Mouse (Mus musculus) myocyte (in vitro differentiated cells): ENCODE results near the gene Rreb1. TPM values are rescaled to one million over a fixed set of nuclear protein-coding genes. Genes with fewer than 3 reads are reported as not detected.
"Not testable (repeated sequence)": the region's sequence is repeated elsewhere in the genome, so short reads cannot be mapped to it uniquely, and the experiment has no call there.

Source experiments
- H3K27me3 ChIP-seq: one replicate; pipeline ENCODE4 v1.6.1; 2011; ENCODE audit not compliant: control insufficient read depth, insufficient read depth, insufficient read length
- H3K36me3 ChIP-seq: one replicate; pipeline ENCODE4 v1.6.1; 2011; ENCODE audit not compliant: control insufficient read depth, insufficient read depth
- H3K4me2 ChIP-seq: one replicate; pipeline ENCODE4 v1.6.1; 2011; ENCODE audit warnings: low read depth, control low read depth
- H3K4me3 ChIP-seq: one replicate; pipeline ENCODE4 v1.5.1; 2011; ENCODE audit warnings: mild to moderate bottlenecking, control low read depth, moderate library complexity
- H3K79me2 ChIP-seq: one replicate; pipeline ENCODE4 v1.6.1; 2011; ENCODE audit not compliant: control insufficient read depth, insufficient read depth
- H3ac ChIP-seq: one replicate; pipeline ENCODE4 v1.6.1; 2011; ENCODE audit not compliant: control insufficient read depth, insufficient read length
- CEBPB ChIP-seq: IDR thresholded peaks from 2 replicates; pipeline ENCODE4 v1.6.1; 2011; ENCODE audit warnings: mild to moderate bottlenecking, moderate library complexity; ENCODE audit not compliant: poor library complexity, insufficient read depth, severe bottlenecking
- E2F4 ChIP-seq: IDR thresholded peaks from one replicate; pipeline ENCODE4 v1.6.1; 2011; ENCODE audit warnings: mild to moderate bottlenecking, control low read depth, moderate library complexity; ENCODE audit not compliant: insufficient read depth
- MAX ChIP-seq: IDR thresholded peaks from one replicate; pipeline ENCODE4 v1.6.1; 2011; ENCODE audit warnings: low read depth, mild to moderate bottlenecking, control low read depth
- MYOD1 ChIP-seq, 3 experiments: IDR thresholded peaks; one replicate each; pipeline ENCODE4 v1.6.1; 2011; ENCODE audit warnings: control low read depth in 2 of 3, low read depth in 2 of 3, mild to moderate bottlenecking in 2 of 3, moderate library complexity in 1 of 3; ENCODE audit not compliant: insufficient read length in 2 of 3, control insufficient read depth in 1 of 3
- MYOG ChIP-seq, 3 experiments: IDR thresholded peaks; one replicate each; pipeline ENCODE4 v1.6.1; 2011; ENCODE audit warnings: control low read depth in 2 of 3, low read depth in 2 of 3, mild to moderate bottlenecking in 2 of 3; ENCODE audit not compliant: insufficient read length in 2 of 3, control insufficient read depth in 1 of 3, insufficient read depth in 1 of 3
- POLR2A ChIP-seq: IDR thresholded peaks from one replicate; pipeline ENCODE4 v1.6.1; 2011; ENCODE audit warnings: low read depth, mild to moderate bottlenecking, control low read depth, moderate library complexity; ENCODE audit not compliant: insufficient read length
- POLR2AphosphoS2 ChIP-seq: IDR thresholded peaks from one replicate; pipeline ENCODE4 v1.6.1; 2011; ENCODE audit warnings: low read depth, control low read depth; ENCODE audit not compliant: insufficient read length
- REST ChIP-seq: IDR thresholded peaks from one replicate; pipeline ENCODE4 v1.6.1; 2011; ENCODE audit warnings: mild to moderate bottlenecking, control low read depth, moderate library complexity; ENCODE audit not compliant: insufficient read depth, insufficient read length
- SRF ChIP-seq: IDR thresholded peaks from one replicate; pipeline ENCODE4 v1.6.1; 2011; ENCODE audit warnings: low read depth; ENCODE audit not compliant: control insufficient read depth, insufficient read length
- TCF12 ChIP-seq: IDR thresholded peaks from one replicate; pipeline ENCODE4 v1.6.1; 2011; ENCODE audit warnings: mild to moderate bottlenecking, control low read depth; ENCODE audit not compliant: poor library complexity, insufficient read depth, severe bottlenecking
- TCF3 ChIP-seq: IDR thresholded peaks from one replicate; pipeline ENCODE4 v1.6.1; 2011; ENCODE audit warnings: low read depth, control low read depth; ENCODE audit not compliant: insufficient read length
- USF1 ChIP-seq: IDR thresholded peaks from one replicate; pipeline ENCODE4 v1.6.1; 2011; ENCODE audit warnings: low read depth, mild to moderate bottlenecking, control low read depth, moderate library complexity
- polyA plus RNA-seq: library from polyadenylated mRNA; unstranded; fragments of >200 nt; fragmentation: generic; extraction: Trizol; gene quantifications from one replicate; pipeline ENCODE4 v1.2.1, GENCODE M21; 2012; ENCODE audit warnings: missing spikeins

Rreb1 gene
- polyA plus RNA-seq, 1 experiment: 19.7 TPM

DNA sequence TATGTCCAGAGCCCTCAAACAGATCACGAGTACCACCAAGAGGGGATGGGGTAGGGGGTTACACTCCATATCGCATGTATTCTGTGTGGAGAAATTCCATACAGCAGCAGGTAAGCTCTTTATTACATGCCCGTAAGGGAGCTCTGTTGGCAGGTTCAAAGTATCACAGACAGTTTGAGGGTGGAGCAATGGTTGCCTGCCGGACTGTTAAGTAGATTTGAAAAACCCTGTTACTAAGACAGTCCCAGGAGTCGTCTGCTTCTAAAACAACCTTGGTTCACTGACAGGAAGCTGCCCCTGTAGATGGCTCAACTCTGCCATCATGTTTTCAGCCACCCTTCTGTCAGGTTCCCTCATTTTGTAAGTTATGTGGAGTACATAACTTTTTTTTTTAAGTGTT is 54.3 kb downstream of the Rreb1 start:
- TF ChIP-seq POLR2AphosphoS2 (no peak), MAX (no peak), SRF (no peak), MYOD1 (IDR thresholded peaks at IDR 0.05; ENCODE audit: control insufficient read depth in 1 of 3, insufficient read length in 2 of 3, low read depth in 2 of 3) (no peak), MYOG (IDR thresholded peaks at IDR 0.05; ENCODE audit: control insufficient read depth in 1 of 3, insufficient read depth in 1 of 3, insufficient read length in 2 of 3, low read depth in 2 of 3) (no peak), TCF3 (no peak), POLR2A (no peak), CEBPB (no peak), TCF12 (no peak), E2F4 (no peak), REST (no peak), USF1 (no peak)

DNA sequence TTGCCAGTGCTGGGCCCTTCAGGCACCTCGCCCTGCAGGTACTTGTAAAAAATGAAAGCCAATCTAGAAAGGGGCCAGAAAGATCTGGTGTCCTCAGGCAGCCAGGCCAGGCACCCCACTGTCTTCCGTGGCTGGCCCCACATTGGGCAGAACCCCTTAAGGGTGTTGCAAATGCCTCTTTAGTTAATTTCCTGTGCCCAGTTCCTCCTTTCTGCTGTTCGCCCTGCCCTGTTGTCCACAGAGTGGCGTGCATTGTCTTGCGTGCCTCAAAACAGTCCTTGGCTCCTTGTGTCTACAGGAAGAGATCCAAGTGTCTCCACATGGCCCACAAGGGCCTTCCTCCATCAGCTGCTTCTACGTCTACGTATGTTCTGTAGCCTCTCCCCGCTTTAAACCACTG is 55.3 kb downstream of the Rreb1 start:
- Histone ChIP-seq H3K36me3 (no peaks in the 10 kb centered on the region), H3K4me3 (no peak overlapping the region), H3K27me3 (no peaks in the 10 kb centered on the region), H3K4me2 (no peak overlapping the region), H3K79me2 (peaks cover 99% of the 10 kb centered on the region), H3ac (no peak overlapping the region)
- TF ChIP-seq MYOG (IDR thresholded peaks at IDR 0.05; ENCODE audit: control insufficient read depth in 1 of 3, insufficient read depth in 1 of 3, insufficient read length in 2 of 3, low read depth in 2 of 3): no peak
- no peak for TF ChIP-seq MAX
- no peak for TF ChIP-seq POLR2AphosphoS2
- no peak for TF ChIP-seq TCF12
- no peak for TF ChIP-seq MYOD1 (IDR thresholded peaks at IDR 0.05; ENCODE audit: control insufficient read depth in 1 of 3, insufficient read length in 2 of 3, low read depth in 2 of 3)
- no peak for TF ChIP-seq USF1
- TF ChIP-seq SRF: no peak
- TF ChIP-seq E2F4: no peak
- no peak for TF ChIP-seq CEBPB
- no peak for TF ChIP-seq TCF3
- TF ChIP-seq REST: no peak
- TF ChIP-seq POLR2A: no peak

More for the DNA sequence above, 54.3 kb downstream of the Rreb1 start:
- Histone ChIP-seq H3ac (no peak overlapping the region), H3K79me2 (peaks cover 99% of the 10 kb centered on the region), H3K4me2 (no peak overlapping the region), H3K27me3 (no peaks in the 10 kb centered on the region), H3K4me3 (no peak overlapping the region), H3K36me3 (no peaks in the 10 kb centered on the region)

DNA sequence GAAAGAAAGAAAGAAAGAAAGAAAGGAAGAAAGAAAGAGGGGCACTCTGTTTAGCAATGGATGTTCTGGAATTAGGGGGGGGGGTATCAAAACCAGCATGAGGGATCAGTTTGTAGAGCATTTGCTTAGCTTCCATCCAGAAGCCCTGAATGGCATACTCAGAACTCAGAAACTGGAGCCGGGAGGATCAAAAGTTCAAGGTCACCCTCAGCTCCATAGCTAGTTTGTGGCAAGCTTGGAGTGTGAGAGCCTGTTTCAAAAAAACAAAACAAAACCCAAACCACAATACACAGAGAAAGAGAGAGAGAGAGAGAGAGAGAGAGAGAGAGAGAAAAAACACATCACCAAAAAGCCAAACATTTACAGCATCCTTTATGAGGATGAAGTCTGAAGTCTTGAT is 57.1 kb downstream of the Rreb1 start:
- H3K79me2 ChIP-seq: peaks cover 99% of the 10 kb centered on the region
- peaks cover 6% of the 10 kb centered on the region for H3K36me3 ChIP-seq
- H3K4me2 ChIP-seq: no peak overlapping the region
- no peak for TF ChIP-seq MYOG (IDR thresholded peaks at IDR 0.05; ENCODE audit: control insufficient read depth in 1 of 3, insufficient read depth in 1 of 3, insufficient read length in 2 of 3, low read depth in 2 of 3)
- no peak for TF ChIP-seq TCF3
- TF ChIP-seq MYOD1 (IDR thresholded peaks at IDR 0.05; ENCODE audit: control insufficient read depth in 1 of 3, insufficient read length in 2 of 3, low read depth in 2 of 3): no peak
- TF ChIP-seq POLR2A: no peak
- TF ChIP-seq MAX: no peak
- TF ChIP-seq SRF: no peak
- TF ChIP-seq POLR2AphosphoS2: no peak
- TF ChIP-seq E2F4: no peak
- TF ChIP-seq USF1: no peak
- no peak for TF ChIP-seq REST
- no peak for TF ChIP-seq TCF12
- TF ChIP-seq CEBPB: no peak
- no peak overlapping the region for H3K4me3 ChIP-seq
- no peak overlapping the region for H3ac ChIP-seq
- no peaks in the 10 kb centered on the region for H3K27me3 ChIP-seq

DNA sequence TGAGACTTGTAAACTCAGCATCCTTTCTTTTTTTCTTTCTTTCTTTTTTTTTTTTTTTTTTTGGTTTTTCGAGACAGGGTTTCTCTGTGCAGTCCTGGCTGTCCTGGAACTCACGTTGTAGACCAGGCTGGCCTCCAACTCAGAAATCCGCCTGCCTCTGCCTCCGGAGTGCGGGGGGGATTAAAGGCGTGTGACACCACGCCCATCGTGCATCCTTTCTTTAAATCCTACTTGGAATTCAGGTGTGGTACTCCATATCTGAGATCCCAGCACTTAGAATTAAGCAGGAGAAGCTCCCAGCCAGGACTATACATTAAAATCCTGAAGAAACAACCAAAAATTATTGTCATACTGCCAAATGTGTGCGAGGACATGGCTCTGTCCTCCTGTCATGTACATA is 57.6 kb downstream of the Rreb1 start:
- not testable (repeated sequence) for H3ac ChIP-seq, H3K27me3 ChIP-seq, H3K4me3 ChIP-seq, H3K4me2 ChIP-seq, H3K36me3 ChIP-seq
- peaks cover 99% of the 10 kb centered on the region for H3K79me2 ChIP-seq

DNA sequence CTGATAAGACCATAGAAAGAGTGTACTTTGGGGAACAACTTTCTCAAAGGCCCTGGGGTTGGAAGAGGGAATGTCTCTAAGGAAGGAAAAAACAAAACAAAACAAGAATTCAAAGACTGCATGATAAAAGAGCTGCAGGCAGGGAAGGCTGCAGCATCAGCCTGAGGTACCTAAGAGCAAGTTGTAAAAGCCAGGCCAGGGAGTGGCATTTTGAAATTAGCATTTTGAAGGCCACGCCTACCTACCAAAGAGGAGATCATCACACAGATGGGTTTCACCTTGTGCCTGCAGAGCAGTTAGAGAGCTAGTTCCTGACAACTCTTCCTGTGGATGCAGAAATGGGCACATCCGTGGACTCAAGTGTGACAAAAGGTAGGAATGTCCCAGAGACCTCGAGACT is 59.2 kb downstream of the Rreb1 start:
- no peak overlapping the region for H3K4me3 ChIP-seq
- H3K36me3 ChIP-seq: peaks cover 14% of the 10 kb centered on the region
- H3K4me2 ChIP-seq: no peak overlapping the region
- H3K27me3 ChIP-seq: no peaks in the 10 kb centered on the region
- TF ChIP-seq USF1 (no peak), TCF3 (no peak), SRF (no peak), REST (no peak), MYOD1 (IDR thresholded peaks at IDR 0.05; ENCODE audit: control insufficient read depth in 1 of 3, insufficient read length in 2 of 3, low read depth in 2 of 3) (no peak), MAX (no peak), TCF12 (no peak)
- peaks cover 99% of the 10 kb centered on the region for H3K79me2 ChIP-seq
- H3ac ChIP-seq: no peak overlapping the region
